Mouse (Mus musculus): ENCODE results near the gene Foxf2. TPM values are rescaled to one million over a fixed set of nuclear protein-coding genes. Genes with fewer than 3 reads are reported as not detected.

The Foxf2 gene
- not detected for polyA plus RNA-seq (2017; shearing (Covaris generic))

GRCm38 (mm10) chr13:31625333-31626101 is at the start of gene Foxf2:
Foxf2 (plus strand) TSS chr13:31625816.

Other genes with a start within 250 kb of the Foxf2 start
- gene Foxq1, start 69.7 kb upstream of the Foxf2 start, polyA plus RNA-seq (2017; shearing (Covaris generic)) = 1 to 10 TPM in 1 of 2 experiments, under 1 TPM in 1; 0.18 to 2.7 TPM
- gene A530084C06Rik, start 66.5 kb upstream of the Foxf2 start, polyA plus RNA-seq (2017; shearing (Covaris generic)) = under 1 TPM in 1 of 2 experiments, not detected in 1; 0.05 TPM
- gene Foxc1, start 180.8 kb downstream of the Foxf2 start, polyA plus RNA-seq (2017; shearing (Covaris generic)) = under 1 TPM; 0.48 TPM